Comparison of ENCODE assay signal across 21 mouse cellular contexts in the genomic region with DNA sequence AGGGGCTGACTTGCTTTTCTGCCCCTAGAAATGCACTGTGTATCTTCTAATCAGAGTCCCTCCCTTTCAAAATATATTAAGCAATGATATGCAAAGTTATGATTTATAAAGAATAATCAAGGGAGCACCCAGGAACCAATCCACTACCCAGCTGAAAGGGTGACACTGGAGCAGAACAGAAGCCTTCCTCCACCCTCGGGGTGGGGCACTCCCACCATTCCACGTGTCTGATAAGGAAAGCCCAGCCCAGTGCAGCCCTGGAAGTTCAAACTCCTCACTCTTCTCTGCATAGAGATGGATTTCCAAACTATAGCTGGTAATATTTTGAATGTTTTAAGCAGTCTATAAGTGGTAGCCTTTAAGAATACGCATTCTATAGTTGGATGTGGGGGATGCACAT. TPM values are rescaled to one million over a fixed set of nuclear protein-coding genes. Genes with fewer than 3 reads are reported as not detected.
DNase-seq lines count a peak whose midpoint lies in the region; ATAC-seq and TF ChIP-seq lines count a peak whose summit lies in the region.
"Had no signal": no experiment of that assay in that cellular context is flagged by ENCODE, and none has a peak within 500 bp of the region (broad histone marks: within the 10 kb centered on the region; RNA-seq: fewer than 3 reads in every experiment).

No protein-coding gene starts in this region.

- no peaks in the 10 kb centered on the region for H3K9me3 ChIP-seq in liver, embryonic 13.5 days (replicated peaks)
- H3K9me3 ChIP-seq in liver, postnatal 0 days (ENCODE audit: low read length): no peaks in the 10 kb centered on the region
- no peaks in the 10 kb centered on the region for H3K9me3 ChIP-seq in intestine, embryonic 16.5 days (ENCODE audit: control insufficient read depth, low read length)
- no peaks in the 10 kb centered on the region for H3K9me3 ChIP-seq in stomach, embryonic 14.5 days (ENCODE audit: control insufficient read depth, low read depth, low read length)
- no peaks in the 10 kb centered on the region for H3K9me3 ChIP-seq in midbrain, embryonic 13.5 days
- H3K9me3 ChIP-seq: embryonic facial prominence, embryonic 15.5 days; forebrain, embryonic 15.5 days; hindbrain, embryonic 12.5 days had no signal

- H3K27ac ChIP-seq in liver, embryonic 13.5 days: no peak overlapping the region
- no peak overlapping the region for H3K27ac ChIP-seq in liver, postnatal 0 days (ENCODE audit: low read depth)
- H3K27ac ChIP-seq in intestine, embryonic 16.5 days (ENCODE audit: low read length): no peak overlapping the region
- no peak overlapping the region for H3K27ac ChIP-seq in stomach, embryonic 14.5 days (ENCODE audit: low read length)
- no peak overlapping the region for H3K27ac ChIP-seq in midbrain, embryonic 13.5 days
- H3K27ac ChIP-seq: embryonic facial prominence, embryonic 15.5 days; forebrain, embryonic 15.5 days; hindbrain, embryonic 12.5 days had no signal

- H3K4me2 ChIP-seq in liver, embryonic 13.5 days: no peak overlapping the region
- no peak overlapping the region for H3K4me2 ChIP-seq in liver, postnatal 0 days (ENCODE audit: low read depth, low read length)
- no peak overlapping the region for H3K4me2 ChIP-seq in intestine, embryonic 16.5 days (ENCODE audit: low read depth, low read length)
- H3K4me2 ChIP-seq in stomach, embryonic 14.5 days (replicated peaks; ENCODE audit: low read depth, low read length): no peak overlapping the region
- no peak overlapping the region for H3K4me2 ChIP-seq in midbrain, embryonic 13.5 days (replicated peaks)
- H3K4me2 ChIP-seq: embryonic facial prominence, embryonic 15.5 days; forebrain, embryonic 15.5 days; hindbrain, embryonic 12.5 days had no signal

- no peaks in the 10 kb centered on the region for H3K27me3 ChIP-seq in liver, embryonic 13.5 days
- H3K27me3 ChIP-seq in liver, postnatal 0 days (ENCODE audit: insufficient read depth, low read length): no peaks in the 10 kb centered on the region
- no peaks in the 10 kb centered on the region for H3K27me3 ChIP-seq in intestine, embryonic 16.5 days (replicated peaks; ENCODE audit: control insufficient read depth, insufficient read depth, low read length)
- H3K27me3 ChIP-seq in stomach, embryonic 14.5 days (ENCODE audit: control insufficient read depth, insufficient read depth, low read length): no peaks in the 10 kb centered on the region
- H3K27me3 ChIP-seq in midbrain, embryonic 13.5 days: no peaks in the 10 kb centered on the region
- H3K27me3 ChIP-seq: embryonic facial prominence, embryonic 15.5 days; forebrain, embryonic 15.5 days; hindbrain, embryonic 12.5 days had no signal

- peak; percentile 43; the same call in 1 of the 2 replicates for ATAC-seq in liver, embryonic 13.5 days (ENCODE audit: low read depth)
- no peak for ATAC-seq in liver, postnatal 0 days
- ATAC-seq in intestine, embryonic 16.5 days: peak; percentile 75
- peak; percentile 82 for ATAC-seq in stomach, embryonic 14.5 days (ENCODE audit: insufficient number of reproducible peaks, insufficient read depth, low FRiP score, low read depth)
- ATAC-seq in midbrain, embryonic 13.5 days: no peak
- ATAC-seq: forebrain, embryonic 15.5 days; hindbrain, embryonic 16.5 days had no signal

- 32% methylated on average over 3 of the region's 3 CpGs for WGBS in liver, embryonic 13.5 days (ENCODE audit: insufficient replicate concordance)
- WGBS in liver, postnatal 0 days (ENCODE audit: insufficient replicate concordance): 45% methylated on average over 3 of the region's 3 CpGs
- WGBS in intestine, embryonic 16.5 days: 49% methylated on average over 3 of the region's 3 CpGs
- 38% methylated on average over 3 of the region's 3 CpGs for WGBS in stomach, embryonic 14.5 days
- WGBS in midbrain, embryonic 13.5 days: 78% methylated on average over 3 of the region's 3 CpGs

- DNase-seq in liver, embryonic 13.5 days: no peak
- no peak for DNase-seq in liver, postnatal 0 days
- no peak for DNase-seq in layer of hippocampus, adult 9-11 months
- DNase-seq in urinary bladder, postnatal 4 days (ENCODE audit: low spot score in 2 of 2): no peak
- DNase-seq: adrenal gland, adult 2 months; adrenal gland, postnatal 25 days; cerebellum, adult 2 months; cerebellum, postnatal 10 days; embryo, embryonic 11 days; gastrocnemius, postnatal 25 days; heart, postnatal 10 days; heart, postnatal 4 days had no signal

- TF ChIP-seq EP300 in liver, postnatal 0 days (IDR thresholded peaks at IDR 0.05; ENCODE audit: low read depth): no peak

- H3K4me1 ChIP-seq in liver, embryonic 13.5 days (replicated peaks): peaks cover 26% of the 10 kb centered on the region
- H3K4me1 ChIP-seq in liver, postnatal 0 days (ENCODE audit: insufficient read depth): no peaks in the 10 kb centered on the region
- peaks cover 4% of the 10 kb centered on the region; the same call in 1 of the 2 replicates for H3K4me1 ChIP-seq in intestine, embryonic 16.5 days (ENCODE audit: control insufficient read depth, insufficient read depth, low read length)
- H3K4me1 ChIP-seq in stomach, embryonic 14.5 days (ENCODE audit: control insufficient read depth, insufficient read depth, low read length): no peaks in the 10 kb centered on the region
- H3K4me1 ChIP-seq in midbrain, embryonic 13.5 days (replicated peaks): no peaks in the 10 kb centered on the region
- H3K4me1 ChIP-seq: embryonic facial prominence, embryonic 15.5 days; forebrain, embryonic 15.5 days; hindbrain, embryonic 12.5 days had no signal

- H3K9ac ChIP-seq in liver, embryonic 13.5 days: no peak overlapping the region
- no peak overlapping the region for H3K9ac ChIP-seq in liver, postnatal 0 days (replicated peaks)
- no peak overlapping the region for H3K9ac ChIP-seq in intestine, embryonic 16.5 days (ENCODE audit: low read depth, low read length)
- H3K9ac ChIP-seq in stomach, embryonic 14.5 days (replicated peaks; ENCODE audit: low read depth, low read length): no peak overlapping the region
- H3K9ac ChIP-seq in midbrain, embryonic 13.5 days (replicated peaks): no peak overlapping the region
- H3K9ac ChIP-seq: embryonic facial prominence, embryonic 15.5 days; forebrain, embryonic 15.5 days; hindbrain, embryonic 12.5 days had no signal

- no peak overlapping the region for H3K4me3 ChIP-seq in liver, embryonic 13.5 days (replicated peaks)
- H3K4me3 ChIP-seq in liver, postnatal 0 days (ENCODE audit: low read depth, low read length): no peak overlapping the region
- H3K4me3 ChIP-seq in intestine, embryonic 16.5 days (ENCODE audit: low read length): no peak overlapping the region
- no peak overlapping the region for H3K4me3 ChIP-seq in stomach, embryonic 14.5 days (ENCODE audit: low read depth, low read length)
- no peak overlapping the region for H3K4me3 ChIP-seq in midbrain, embryonic 13.5 days (replicated peaks)
- H3K4me3 ChIP-seq: embryonic facial prominence, embryonic 15.5 days; erythroblast, embryonic 14.5 days; forebrain, embryonic 15.5 days; hindbrain, embryonic 12.5 days had no signal

- H3K36me3 ChIP-seq in liver, embryonic 13.5 days: no peaks in the 10 kb centered on the region
- H3K36me3 ChIP-seq in liver, postnatal 0 days (replicated peaks; ENCODE audit: insufficient read depth, low read length): no peaks in the 10 kb centered on the region
- H3K36me3 ChIP-seq in intestine, embryonic 16.5 days (ENCODE audit: control insufficient read depth, insufficient read depth, low read length): no peaks in the 10 kb centered on the region
- H3K36me3 ChIP-seq in stomach, embryonic 14.5 days (ENCODE audit: control insufficient read depth, insufficient read depth, low read length): no peaks in the 10 kb centered on the region
- H3K36me3 ChIP-seq in midbrain, embryonic 13.5 days: no peaks in the 10 kb centered on the region
- H3K36me3 ChIP-seq: embryonic facial prominence, embryonic 15.5 days; forebrain, embryonic 15.5 days; hindbrain, embryonic 12.5 days had no signal

- TF ChIP-seq CTCF in liver, postnatal 0 days (IDR thresholded peaks at IDR 0.05; ENCODE audit: low read depth): no peak

RNA-seq across cellular contexts. Expression of gene Pla2g4e, which starts 13.5 kb away (rescaled TPM):
- 0.02 TPM in 1 of 2 replicates, not detected in the other for polyA plus RNA-seq in liver, embryonic 13.5 days (2015; fragmentation: Nextera tagmentation; extraction: Ambion mirVana)
- not detected in 2 replicates for polyA plus RNA-seq in liver, postnatal 0 days (2015; fragmentation: Nextera tagmentation; extraction: Ambion mirVana)
- 0.02 TPM in 2 replicates for polyA plus RNA-seq in intestine, embryonic 16.5 days (2015; fragmentation: Nextera tagmentation; extraction: Ambion mirVana)
- polyA plus RNA-seq in stomach, embryonic 14.5 days (2014; fragmentation: Nextera tagmentation; extraction: Ambion mirVana): 0.27 and 0.43 TPM in 2 replicates
- 1.3 and 1.5 TPM in 2 replicates for polyA plus RNA-seq in midbrain, embryonic 13.5 days (2015; fragmentation: Nextera tagmentation; extraction: Ambion mirVana)
- polyA plus RNA-seq: embryonic facial prominence, embryonic 11.5 days; erythroblast, embryonic 14.5 days had no signal

RNA-seq across cellular contexts. Expression of gene Pla2g4d, which starts 57.4 kb away (rescaled TPM):
- not detected in 2 replicates for polyA plus RNA-seq in liver, embryonic 13.5 days (2015; fragmentation: Nextera tagmentation; extraction: Ambion mirVana)
- not detected in 2 replicates for polyA plus RNA-seq in liver, postnatal 0 days (2015; fragmentation: Nextera tagmentation; extraction: Ambion mirVana)
- polyA plus RNA-seq in intestine, embryonic 16.5 days (2015; fragmentation: Nextera tagmentation; extraction: Ambion mirVana): 0.06 TPM in 1 of 2 replicates, not detected in the other
- polyA plus RNA-seq in stomach, embryonic 14.5 days (2014; fragmentation: Nextera tagmentation; extraction: Ambion mirVana): 0.07 TPM in 1 of 2 replicates, not detected in the other
- not detected in 2 replicates for polyA plus RNA-seq in midbrain, embryonic 13.5 days (2015; fragmentation: Nextera tagmentation; extraction: Ambion mirVana)
- polyA plus RNA-seq: erythroblast, embryonic 14.5 days; forebrain, embryonic 15.5 days; hindbrain, embryonic 12.5 days had no signal

Comparison
In these comparisons a context has a peak if more than half of its experiments do, and no peak if none do; other contexts are left out.
1. ATAC-seq: peak in liver, embryonic 13.5 days (single experiment), intestine, embryonic 16.5 days (single experiment) and stomach, embryonic 14.5 days (single experiment); none in liver, postnatal 0 days (single experiment) and midbrain, embryonic 13.5 days (single experiment).